Mouse (Mus musculus): ENCODE data around the gene Runx2.

Runx2 gene

DNA sequence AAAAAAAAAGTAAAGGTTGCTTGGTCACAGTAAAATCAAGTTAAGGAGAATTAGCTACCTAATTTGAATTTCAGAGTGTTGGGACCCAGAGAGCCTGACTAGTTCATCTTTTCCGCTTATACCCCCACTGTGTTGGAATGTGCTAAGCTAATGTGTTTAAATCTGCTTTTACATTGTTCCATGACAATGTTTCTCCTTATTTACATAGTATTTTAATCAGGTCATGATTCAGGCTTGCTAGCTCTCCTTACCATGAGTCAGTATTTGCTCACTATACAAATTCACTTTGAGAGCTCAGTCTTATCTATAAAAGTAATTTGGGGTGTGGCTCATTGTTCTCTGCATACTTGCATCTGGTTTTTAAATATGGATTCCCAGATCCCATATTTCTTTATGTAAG lies 47.2 kb downstream of the Runx2 start:
- in situ Hi-C loops (cut with MboI): no loop called here

DNA sequence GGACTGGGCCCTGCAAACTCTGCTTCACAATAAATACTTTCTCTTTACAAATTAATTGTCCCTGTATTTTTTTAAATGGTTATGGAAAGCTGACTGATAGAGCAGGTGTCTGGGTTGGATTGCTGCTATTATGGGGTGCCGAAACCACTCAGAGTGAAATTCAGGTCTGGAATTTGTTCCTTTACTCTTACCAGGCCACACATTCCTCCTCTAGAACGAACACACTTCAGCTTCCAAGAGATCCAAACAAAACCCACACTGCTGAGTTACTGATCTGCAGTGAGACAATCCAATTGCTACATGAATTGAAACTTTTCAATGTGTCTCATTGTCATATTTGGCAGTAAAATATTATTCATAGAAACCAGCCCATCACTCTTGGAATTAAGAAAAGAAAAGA lies 47.6 kb downstream of the Runx2 start:
- in situ Hi-C loops (cut with MboI): no loop called here

DNA sequence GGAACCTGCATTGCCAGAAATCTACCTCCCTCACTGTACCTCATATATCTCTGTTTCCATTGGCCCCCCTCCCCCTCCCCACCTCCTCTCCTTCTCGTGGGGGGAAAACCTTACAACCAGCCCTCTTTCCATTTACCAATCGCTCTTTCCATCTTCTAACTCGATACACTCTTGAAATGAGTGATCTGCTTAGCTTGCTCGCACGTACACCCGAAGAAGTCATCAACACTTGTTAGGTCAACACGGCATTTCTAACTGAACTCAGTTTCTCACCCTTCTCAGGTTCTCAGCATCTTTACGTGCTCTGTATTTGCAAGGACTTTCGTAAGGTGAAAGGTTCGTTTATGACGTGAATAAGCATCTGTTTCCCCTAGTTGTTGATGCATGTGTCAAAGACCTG lies 48.3 kb downstream of the Runx2 start:
- in situ Hi-C loops (cut with MboI): no loop called here

DNA sequence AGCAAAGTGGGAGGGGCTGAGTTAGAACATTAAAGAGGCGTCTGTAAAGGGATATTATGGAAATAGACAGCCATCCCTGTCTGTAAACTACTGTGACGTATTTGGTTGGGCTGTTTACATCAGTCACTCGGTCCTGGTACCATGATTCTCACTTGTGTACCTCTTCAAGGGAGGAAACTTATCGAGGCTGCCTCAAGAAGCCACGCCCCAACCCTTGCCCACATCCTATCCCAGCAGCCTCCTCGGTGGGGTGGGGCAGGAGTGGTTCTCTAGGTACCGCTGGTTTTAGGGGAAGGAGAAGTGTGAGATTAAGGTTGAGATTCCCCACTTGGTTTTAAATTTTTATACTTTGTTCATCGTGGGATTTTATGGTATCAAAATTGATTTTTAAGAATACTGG lies 69.2 kb downstream of the Runx2 start:
- in situ Hi-C loops (cut with MboI): no loop called here

DNA sequence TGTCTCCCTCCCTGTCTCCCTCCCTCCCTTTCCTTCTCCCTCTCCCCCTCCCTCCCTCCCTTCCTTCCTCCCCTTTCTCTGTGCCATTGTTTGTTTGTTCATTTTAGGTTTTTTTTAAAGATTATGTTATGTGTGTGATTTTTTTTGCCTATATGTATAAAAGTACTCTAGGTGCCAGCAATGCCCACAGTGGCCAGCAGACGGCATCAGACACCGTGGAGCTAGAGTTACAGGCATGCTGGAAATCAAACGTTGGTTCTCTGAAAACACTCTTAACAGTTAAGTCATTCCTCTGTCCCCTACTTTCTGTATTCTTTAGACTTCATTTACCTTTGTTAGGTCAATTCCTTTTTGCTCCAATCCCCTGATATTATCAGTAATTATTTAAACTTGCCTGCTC lies 70.8 kb downstream of the Runx2 start:
- in situ Hi-C loops (cut with MboI): no loop called here

DNA sequence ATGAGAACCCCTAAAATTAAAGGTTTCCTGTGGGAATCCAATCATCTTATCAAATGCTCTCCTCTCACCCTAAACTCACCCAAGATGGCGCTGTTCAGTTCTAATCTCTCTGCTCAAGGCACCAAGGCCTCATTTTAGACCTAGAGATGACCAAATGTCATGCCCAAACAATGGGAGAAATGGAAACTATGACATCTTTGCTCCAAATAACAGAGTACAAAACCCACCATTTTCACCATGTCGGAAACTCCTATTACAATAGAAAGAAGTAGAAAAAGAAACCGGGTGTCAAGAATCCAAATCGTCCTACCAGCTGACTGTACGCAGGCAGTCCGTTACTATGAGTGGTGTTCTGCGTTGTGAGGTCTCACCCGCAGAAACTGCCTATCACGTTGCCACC lies 72.4 kb downstream of the Runx2 start:
- in situ Hi-C loops (cut with MboI): no loop called here

DNA sequence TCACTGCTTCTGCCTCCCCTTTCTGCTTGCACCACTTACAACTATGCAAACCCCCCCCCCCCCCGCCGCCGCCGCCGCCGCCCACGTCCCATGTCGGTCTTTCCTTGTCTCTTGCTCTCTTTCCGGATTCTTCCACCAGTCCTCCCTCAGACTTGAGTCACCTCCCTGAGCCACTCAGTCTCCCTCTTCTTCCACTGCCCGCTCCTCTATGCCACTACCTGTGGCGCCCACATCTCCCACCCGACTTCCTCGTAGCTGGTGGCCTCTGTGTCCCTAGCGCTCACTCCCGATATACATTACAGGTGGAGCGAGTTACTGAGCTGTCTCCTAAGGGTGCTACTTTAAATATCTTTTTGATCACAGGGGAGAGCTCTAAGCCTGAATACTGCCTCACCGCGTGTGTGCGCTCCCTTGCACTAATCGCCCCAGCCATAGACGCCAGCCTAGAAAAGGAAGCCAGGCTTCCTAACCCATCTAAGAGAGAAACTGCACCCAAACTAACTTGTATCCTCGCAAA lies 76.4 kb downstream of the Runx2 start:
- in situ Hi-C loops (cut with MboI): no loop called here

DNA sequence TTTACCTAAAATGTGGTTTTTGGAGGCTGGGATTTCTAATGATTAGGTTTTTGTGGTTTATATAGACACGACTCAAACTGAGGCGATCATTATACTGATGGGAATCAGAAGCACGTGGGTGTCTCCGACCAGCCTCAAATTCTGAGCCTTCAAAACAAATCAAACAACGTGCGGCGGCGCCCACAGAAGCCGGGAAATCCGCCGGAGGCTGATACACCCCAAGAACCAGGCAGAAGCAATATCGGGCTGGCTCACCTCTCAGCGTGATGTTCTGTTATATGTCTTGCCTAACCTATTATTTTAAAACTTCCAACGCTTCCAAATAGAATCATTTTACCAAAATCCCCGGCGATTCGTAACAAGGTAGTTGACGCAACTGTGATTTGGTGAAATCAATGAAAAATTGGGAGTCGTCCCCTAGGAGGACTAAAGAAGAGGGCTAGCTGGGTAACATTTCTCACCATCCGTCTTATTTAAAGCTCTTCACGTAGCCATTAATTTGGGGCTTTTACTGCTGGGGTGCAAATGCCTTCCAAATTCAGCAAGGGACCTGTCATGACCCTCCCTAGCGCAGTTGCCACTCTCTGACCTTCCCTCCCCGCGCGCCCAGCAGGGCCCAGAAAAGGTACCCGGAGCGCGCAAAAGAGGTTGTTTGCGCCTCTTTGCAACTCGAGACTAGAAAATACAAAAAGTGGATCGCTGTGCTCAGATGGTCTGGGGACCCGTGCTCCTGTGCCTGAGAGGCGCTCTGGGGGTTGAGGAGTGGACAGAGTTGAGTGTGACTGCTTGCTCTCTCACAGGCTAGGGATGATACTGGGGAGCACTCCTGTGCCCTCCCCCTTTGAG lies 77.1 kb downstream of the Runx2 start:
- in situ Hi-C loops (cut with MboI): no loop called here

DNA sequence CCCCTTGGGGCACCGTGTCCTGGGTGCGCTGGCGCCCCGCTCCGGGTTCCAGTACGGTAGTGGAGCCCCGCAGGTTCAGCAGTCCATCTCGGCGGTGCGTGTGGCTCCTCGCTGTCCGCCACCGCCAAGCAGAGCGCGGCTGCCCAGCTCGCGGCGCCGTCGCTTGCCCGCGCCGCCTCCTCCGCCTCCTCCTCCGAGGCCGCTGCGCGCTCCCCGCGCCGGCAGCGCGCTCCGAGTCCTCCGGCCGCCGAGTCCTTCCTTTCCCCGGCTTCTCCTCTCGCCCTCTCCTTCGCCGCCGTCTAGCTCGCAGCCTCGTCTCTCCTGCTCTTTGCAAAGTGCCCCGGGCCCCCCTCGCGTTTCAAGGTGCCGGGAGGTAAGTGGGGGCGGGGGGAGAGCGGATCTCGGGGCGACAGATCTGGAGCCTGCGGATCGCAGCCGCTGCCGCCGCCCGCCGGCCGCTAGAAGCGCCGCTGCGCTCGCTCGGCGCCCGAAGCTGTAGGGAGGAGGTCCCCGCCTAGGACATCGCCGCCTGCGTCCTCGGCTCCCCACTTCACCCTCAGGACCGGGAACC lies 78.5 kb downstream of the Runx2 start:
- in situ Hi-C loops (cut with MboI): no loop called here

DNA sequence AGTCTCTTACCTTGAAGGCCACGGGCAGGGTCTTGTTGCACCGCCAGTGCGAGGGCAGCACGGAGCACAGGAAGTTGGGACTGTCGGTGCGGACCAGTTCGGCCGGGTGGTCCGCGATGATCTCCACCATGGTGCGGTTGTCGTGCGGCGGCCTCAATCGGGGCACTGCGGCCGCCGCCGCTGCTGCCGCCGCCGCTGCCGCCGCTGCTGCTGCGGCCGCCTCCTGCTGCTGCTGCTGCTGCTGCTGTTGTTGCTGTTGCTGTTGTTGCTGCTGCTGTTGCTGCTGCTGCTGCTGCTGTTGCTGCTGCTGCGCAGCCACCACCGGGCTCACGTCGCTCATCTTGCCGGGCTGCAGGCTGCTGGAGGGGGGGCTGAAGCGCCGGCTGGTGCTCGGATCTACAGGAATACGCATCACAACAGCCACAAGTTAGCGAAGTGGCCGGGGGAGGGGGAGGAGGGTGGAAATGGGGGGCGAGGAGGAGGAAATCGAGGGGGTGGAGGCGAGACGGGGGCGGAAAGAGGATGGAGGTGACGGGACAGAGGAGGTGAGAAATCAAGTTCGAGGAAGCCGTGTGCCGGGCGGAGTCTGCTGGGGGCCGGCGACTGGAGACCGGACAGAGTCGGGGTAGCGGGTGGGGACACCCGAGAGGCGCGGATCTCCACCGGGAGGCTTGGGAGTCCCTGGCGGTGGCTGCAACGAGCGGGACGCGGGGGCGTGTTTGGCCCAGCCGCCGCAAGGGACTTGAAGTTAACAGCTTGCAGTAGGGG lies 79.2 kb downstream of the Runx2 start:
- in situ Hi-C loops (cut with MboI): no loop called here

DNA sequence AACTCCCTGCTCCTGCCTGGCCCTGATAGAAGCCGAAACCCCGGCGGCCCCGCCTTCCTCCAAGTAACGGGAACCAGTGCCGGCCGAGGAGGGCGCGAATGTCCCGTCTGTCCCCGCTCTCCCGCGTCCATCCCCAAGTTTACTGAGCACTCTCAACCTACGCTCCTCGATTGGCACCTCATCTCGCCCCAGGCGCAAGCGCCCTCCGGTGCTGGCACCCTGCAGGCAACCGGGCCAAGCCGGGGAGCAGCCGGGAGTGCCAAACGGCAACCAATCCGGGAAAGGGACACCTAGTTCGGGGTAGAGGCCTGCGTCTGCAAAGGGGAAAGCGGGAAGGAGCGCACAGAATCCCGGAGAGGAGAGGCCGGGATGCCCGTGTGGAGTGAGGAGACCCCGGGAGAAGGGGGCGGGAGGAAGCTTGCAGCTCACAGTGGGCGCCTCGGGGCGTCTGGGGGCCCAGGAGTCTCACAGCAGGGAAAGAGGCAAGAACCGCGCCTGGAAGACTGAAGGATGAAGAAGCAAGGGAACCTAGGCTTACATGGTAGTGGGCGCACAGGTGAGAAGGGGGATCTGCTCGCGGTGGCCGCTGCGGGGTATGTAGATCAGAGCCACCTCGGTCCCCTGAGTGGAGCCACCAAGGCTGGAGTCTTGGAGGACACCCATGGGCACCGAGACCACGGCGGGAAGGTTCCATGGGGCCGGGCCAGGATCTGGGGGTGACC lies 79.9 kb downstream of the Runx2 start:
- in situ Hi-C loops (cut with MboI): no loop called here

DNA sequence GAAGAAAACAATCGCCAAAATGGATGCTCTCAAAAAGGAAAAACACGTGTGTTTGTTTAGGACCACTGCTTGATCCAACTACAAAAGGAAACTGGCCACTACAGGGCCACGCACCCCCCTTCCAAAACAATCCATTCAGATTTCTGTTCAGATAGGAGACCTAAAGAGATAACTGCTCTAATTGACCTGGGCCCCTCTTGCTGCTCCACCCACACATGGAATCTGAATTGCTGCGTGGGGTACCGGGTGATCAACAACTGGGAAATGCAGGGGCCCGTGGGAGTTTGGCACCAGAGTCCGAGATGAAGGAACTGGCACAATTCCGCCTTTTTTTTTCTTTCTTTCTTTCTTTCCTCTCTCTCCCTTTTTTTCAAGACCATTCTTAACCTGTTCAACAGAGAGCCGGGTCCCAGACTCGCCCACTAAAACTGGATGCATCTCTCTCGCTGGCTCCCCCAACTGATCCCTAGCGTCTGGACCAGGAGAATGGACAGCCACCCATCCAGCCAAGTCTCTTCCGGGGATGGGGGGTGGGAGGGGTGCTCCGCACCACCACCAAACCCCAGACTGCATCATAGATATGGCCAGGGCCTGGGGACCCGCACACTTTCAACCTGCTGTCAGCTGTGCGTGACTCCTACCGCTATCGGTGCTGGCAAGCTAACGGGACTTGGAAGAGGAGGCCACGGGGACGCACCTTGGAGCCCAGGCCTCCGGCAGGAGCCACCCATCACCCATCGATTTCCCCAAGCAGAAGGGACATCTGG lies 80.9 kb downstream of the Runx2 start:
- in situ Hi-C loops (cut with MboI): no loop called here

DNA sequence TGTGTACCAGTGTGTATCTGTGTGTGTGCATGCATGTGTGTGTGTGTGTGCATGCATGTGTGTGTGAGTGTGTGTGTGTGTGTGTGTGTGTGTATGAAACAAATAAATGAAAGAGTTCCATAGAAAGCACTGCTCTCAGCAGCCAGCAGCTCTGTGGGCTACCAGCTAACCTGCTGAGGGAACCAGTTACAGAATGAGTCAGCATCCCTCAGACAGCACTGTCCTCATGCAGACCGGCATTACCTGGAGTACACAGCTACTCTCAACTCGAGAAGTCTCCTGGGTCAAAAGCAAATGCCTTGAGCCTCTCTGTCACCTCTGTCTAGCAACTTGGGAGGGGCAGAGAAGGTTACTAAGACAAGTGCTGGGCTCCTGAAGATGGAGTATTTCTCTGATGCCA lies 86.1 kb downstream of the Runx2 start:
- in situ Hi-C loops (cut with MboI): no loop called here

DNA sequence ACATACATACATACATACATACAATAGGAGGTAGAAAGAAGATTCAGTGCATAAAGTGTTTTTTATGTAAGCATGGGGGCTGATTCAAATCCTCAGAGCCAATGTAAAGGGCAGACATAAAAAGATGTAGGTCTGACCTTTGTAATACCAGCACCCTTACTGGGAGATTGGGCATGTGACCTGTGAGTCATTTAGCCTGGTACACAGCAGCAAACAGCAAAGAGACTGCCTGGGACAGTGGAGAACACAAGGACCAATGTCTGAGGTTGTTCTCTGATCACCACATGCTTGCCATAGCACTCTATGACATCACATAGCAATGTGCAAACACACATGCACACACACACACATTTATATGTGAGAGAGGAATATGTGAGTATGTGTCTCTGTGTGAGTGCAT lies 86.9 kb downstream of the Runx2 start:
- in situ Hi-C loops (cut with MboI): no loop called here

DNA sequence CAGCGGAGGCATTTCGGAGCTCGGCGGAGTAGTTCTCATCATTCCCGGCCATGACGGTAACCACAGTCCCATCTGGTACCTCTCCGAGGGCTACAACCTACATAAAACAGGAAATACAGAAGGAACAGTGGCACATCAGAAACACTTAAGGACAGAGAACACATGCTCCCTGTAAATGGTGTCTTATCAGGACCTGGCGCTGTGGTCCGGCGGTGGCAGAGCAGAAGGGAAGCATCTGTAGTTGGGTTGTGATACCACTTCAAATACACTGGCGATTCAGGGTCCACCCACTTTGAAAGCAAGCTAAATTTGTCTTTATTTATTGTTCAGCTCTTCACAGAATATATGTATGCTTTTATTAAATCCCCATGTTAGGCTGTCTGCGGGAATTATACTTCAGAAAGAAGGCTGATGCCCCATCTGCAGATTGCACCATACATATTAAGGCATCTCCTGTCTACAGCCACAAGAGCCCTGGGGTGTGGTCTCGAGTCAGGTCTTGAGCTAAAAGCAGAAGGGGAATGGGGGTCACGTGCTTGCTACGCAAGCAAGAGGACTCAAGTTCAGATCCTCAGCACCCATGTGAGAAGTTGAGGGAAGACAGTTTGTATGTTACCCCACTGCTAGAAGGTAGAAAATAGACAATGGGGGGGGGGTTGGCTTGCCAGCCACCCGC lies 89.7 kb downstream of the Runx2 start:
- in situ Hi-C loops (cut with MboI): no loop called here

DNA sequence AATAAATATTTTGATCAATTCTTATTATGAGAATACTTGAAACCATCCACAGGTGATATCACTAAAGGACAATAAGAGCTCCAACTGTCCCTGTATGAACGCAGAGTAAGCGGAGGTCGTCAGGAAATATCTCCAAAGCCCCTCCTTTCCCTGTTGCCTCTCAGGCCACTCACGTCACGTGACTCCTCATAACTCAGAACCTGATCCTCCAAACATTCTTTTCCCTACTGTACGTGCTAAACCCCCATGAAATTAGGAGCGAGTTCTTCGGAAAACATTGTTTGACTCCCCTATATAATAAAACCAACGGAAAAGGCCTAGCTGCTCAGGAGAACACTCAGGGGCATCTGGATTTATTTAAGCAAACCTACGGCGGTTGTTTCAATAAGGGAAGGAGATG lies 90.3 kb downstream of the Runx2 start:
- in situ Hi-C loops (cut with MboI): no loop called here

DNA sequence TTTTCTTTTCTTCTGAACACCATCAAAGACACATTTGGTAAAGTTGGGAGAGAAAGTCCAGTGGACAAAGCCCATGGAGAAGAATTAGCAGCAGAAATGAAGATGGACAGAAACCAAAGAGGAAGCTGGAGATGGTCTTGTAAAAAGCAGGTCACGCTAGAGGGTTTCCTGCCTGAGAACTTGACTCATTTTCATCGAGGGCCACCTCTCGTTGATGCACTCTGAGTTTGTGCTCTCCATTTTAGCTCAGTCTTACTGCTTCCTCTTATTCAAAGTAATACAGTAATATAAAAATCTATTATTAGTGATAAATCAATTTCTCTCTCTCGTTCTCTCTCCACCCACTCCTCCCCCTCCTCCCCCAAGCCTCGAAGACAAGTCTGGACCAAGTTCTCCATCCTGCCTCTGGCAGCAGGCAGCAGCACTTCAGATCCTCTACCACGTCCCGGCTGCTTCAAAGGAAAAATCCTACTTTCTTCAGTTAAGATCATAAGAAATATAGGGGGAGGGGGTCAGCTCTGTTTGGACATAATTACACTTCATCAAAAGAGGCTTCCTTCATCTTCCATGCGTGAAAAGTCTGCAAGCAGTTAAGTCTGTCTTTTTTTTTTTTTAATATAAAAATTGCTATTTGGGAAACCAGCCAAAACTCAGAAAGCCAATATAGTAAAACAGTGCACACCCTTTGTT lies 92.3 kb downstream of the Runx2 start:
- in situ Hi-C loops (cut with MboI): no loop called here

DNA sequence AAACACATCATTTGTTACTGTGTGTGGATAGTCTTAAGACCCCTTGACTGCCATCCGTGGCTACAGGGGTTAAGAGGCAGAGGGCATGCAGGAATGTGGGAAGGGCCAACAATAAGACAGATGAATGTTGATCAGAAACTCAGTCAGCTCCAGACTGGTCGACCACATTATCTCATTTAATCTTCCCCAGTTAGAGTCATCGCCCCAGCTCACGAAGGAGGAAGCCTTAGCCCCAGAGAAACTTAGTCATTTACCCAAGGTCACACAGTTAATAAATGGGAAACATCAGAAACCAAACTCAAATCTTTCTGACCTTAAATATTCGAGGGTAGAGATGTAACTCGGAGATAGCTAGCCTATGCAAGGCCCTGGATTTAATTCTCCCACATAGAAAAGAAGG lies 96.0 kb downstream of the Runx2 start:
- in situ Hi-C loops (cut with MboI): no loop called here

DNA sequence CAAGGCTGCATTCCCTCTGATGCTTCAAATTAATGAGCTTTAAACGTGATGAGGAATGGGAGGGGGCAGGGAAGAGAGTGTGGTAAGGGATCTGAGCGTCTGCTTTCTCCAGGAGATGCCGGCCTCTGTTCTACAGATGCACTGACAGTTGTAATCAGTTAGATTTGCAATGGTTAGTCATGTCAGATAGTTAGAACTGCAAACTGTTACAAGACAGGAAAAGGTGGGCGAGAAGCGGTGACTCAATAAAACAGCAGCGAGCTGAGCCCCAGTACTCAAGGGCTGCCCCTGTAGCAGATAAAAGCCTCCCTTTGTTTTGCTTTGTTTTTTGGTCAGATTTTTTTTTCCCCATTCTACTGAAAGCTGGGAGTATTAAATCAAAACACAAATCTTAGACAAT lies 96.6 kb downstream of the Runx2 start:
- in situ Hi-C loops (cut with MboI): no loop called here

DNA sequence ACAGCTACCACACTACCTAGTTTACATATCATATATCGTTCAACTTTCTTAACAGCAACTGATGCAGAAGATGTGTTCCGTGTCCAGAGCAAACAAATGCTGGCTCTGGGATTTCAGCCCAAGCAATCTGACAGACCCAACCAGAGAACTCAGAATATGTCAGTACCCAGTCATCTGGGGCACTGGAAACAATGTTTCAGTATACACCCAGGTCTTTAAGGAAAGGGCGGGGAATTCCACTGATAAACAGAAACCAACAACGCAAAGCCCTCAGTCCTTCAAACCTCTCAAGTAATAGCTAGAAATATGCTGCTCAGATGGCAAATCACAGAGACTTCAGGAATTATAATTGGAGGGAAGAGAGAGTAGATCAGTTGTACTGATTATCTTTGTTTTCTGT lies 100.5 kb downstream of the Runx2 start:
- in situ Hi-C loops (cut with MboI): no loop called here

Data from mature B cell (primary cell).